Mouse (Mus musculus) G1E-ER4 (cell line): ENCODE data around the gene Lnx2. TPM values are rescaled to one million over a fixed set of nuclear protein-coding genes. Genes with fewer than 3 reads are reported as not detected.

ENCODE experiments used
- GATA1 ChIP-seq: IDR thresholded peaks from one replicate; pipeline ENCODE4 v1.8.0; 2012; ENCODE audit warnings: low read length, inconsistent platforms
- polyA plus RNA-seq: library from polyadenylated mRNA; stranded (reverse); fragments of >175 nt; gene quantifications from 2 replicates; pipeline ENCODE4 v1.2.3, GENCODE M21; 2012

Gene Lnx2
- polyA plus RNA-seq, 1 experiment: 14.1 TPM

DNA sequence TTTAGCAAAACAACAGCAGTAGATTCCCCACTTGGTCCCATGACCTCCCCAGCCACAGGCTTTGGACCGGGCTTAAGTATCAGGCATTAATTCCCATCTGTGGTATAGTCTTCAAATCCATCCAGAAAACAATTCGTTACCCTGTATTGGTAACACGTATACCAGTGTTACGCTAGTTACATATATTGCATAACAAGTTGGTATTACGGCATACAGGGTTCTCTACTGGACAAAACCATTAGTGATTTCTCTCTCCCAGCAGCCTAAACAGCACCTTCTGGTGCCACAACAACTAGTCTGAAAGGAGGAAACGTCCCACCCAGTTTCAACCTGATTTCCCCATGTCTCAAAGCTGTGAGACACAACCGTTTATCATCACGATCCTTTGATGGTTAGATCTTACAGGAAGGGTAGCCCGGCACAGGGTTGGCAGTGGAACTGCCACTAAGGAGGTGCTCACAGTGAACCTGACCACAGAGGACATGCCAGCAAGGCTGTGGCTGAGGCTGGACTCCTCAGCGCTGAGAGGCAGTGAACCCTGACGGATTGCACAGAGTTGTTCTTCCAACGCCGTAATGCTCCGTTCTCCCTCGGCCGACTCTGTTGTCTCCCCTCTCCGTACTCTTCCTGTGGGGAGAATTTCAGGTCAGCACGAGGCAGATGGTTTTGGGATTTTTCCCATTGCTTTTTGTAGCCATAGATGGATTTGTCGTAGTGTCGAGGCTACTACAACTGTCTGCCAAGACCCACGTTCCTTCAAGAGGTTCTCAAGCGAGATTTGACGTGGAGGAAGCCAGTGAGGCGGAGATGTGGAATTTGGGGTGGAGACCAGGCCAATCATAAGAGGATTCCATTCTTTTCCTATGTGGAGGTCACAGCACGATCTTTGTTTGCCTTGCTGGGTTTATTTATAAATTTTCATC, 102.3 kb downstream of the Lnx2 start:
- TF ChIP-seq GATA1: no peak

DNA sequence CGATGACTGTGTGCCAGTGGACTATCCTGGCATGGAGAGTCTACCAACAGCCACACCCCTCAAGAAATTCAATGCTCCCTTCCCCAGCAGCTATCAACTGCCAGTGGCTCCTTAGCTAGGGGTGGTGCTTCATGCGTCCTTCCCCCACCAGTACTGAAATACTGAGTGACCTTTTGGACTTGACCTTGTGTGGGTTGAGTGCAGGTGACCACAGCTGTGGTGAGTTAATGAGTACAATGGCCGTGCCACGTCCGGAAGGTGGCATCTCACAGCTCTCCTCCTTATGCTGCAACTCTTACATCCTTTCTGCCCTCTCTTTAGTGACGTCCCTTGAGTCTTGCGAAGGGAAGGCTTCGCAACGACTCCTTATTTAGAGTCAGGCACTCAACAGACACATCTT, 103.0 kb downstream of the Lnx2 start:
- no peak for TF ChIP-seq GATA1

DNA sequence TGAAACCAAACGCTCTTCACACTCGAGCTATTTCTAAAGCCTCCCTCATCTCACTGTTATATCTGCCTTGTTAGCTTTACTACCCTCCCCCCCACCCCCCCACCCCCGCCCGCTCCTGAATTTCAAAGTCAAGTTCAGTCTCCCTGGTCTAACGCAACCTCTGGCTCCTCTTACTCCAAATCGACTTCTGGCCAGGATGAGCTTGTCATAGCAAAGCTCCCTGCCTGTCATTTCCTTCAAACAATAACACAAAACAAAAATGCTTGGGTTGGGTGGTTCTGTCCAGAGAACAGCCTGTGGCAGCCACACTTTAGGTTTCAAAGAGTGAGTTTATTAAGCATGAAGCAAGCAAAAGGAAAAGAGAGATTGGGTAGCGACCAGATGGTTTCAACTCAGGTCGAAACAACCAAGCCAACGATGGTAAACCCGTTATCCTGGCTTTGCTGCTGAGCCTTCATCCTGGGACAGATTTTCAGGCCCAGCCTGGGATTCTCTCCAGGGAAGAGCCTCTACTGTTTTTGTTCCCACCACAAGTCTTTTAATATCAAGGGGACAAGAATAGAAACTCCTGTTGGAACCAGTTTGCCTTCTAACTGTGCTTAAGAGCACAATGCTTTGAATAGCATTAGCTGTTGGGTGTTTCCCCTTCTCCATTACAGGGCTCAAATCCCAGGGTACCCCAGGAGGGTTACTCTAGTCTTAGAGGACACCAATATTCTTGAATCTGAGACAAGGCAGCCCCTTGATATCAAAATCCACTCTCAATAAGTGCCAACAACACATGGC, 104.4 kb downstream of the Lnx2 start:
- no peak for TF ChIP-seq GATA1

DNA sequence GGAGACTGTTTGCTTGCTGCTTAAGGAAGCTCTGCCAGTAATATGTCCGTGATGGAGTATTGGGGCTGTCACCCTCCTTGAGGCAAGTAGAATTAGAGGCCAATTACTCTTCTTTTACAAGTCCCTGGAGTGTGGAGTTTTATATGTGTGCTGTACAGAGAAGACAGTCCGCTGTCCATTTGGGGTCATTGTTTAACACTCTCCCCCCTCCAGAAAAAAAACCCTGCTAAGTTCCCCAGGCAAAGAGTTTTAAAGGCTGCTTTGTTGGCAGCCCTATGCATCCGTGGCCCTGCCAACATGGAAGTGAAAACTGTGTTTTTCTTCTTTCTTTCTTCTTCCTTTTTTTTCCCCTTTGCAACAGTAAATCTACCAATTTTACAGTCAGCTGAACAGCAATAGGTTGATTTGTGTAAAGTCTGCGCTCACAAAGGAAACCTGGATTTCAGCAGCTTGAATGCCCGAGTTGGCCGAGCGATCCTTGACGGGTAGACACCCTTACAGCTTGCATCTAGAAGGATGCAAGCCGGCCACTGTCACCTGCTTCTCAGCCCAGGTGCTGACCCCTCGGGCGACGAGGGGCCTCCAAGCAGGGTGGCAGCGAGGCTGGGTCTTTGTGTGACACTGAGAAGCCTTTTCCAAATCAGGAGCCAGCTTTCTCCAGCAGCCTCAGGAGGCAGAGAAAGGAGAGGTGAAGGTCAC, 107.5 kb downstream of the Lnx2 start:
- no peak for TF ChIP-seq GATA1

Other genes starting within 250 kb of the Lnx2 start
- 110 and 341 TPM in 2 replicates for gene Rpl21, start 243.7 kb downstream of the Lnx2 start, polyA plus RNA-seq
- gene Rasl11a, start 231.5 kb downstream of the Lnx2 start, polyA plus RNA-seq: 37.0 and 44.5 TPM in 2 replicates
- gene Gtf3a, start 127.9 kb downstream of the Lnx2 start, polyA plus RNA-seq: 209 and 254 TPM in 2 replicates
- 2.2 and 5.5 TPM in 2 replicates for gene Mtif3, start 112.8 kb downstream of the Lnx2 start, polyA plus RNA-seq
- 160 and 165 TPM in 2 replicates for gene Polr1d, start 464 bp upstream of the Lnx2 start, polyA plus RNA-seq
- gene Gsx1, start 112.1 kb upstream of the Lnx2 start, polyA plus RNA-seq: not detected in 2 replicates
- not detected in 2 replicates for gene Pdx1, start 193.4 kb upstream of the Lnx2 start, polyA plus RNA-seq
- gene Cdx2, start 230.7 kb upstream of the Lnx2 start, polyA plus RNA-seq: not detected in 2 replicates
- not detected in 2 replicates for gene Urad, start 245.9 kb upstream of the Lnx2 start, polyA plus RNA-seq